Mouse (Mus musculus): ENCODE measurements around the gene Nhej1.
A peak's percentile ranks its signal among the peaks of the same experiment; 100 is the strongest.

DNA sequence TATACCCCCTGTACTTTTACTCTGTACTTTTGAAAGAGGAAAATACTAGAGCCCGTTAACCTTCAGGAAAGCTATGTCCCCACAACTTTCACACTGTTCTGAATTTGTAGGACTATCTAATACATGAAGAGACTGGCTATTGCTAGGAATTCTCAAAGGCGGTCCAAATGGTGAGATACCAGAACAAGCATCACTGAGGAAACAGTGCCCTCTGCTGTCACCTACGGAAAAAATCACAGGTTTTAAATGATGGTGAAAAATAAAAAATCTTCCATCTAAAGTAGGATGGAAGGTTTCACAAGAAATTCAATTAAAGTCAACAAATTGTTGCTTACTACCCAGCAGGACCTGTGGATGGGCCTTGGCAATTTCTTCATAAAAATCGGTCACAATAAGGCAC is 72.9 kb downstream of the Nhej1 start:
- no peak for TF ChIP-seq POLR2AphosphoS2 (IDR thresholded peaks at IDR 0.05; ENCODE audit: low read length)
- no peak for TF ChIP-seq EP300 (IDR thresholded peaks at IDR 0.05; ENCODE audit: low read depth in 1 of 2, low read length in 2 of 2)
- peak; percentile 28 to 74 (median 39) for TF ChIP-seq CTCF (IDR thresholded peaks at IDR 0.05 in 2 of 3, conservative IDR thresholded peaks at IDR 0.05 in 1 of 3; ENCODE audit: control insufficient read depth in 1 of 3, insufficient read depth in 1 of 3, low read depth in 2 of 3, low read length in 3 of 3, poor library complexity in 1 of 3, severe bottlenecking in 1 of 3)
- TF ChIP-seq USF1 (IDR thresholded peaks at IDR 0.05; ENCODE audit: low read depth, low read length), result no peak
- TF ChIP-seq RCOR1 (IDR thresholded peaks at IDR 0.05; ENCODE audit: low read depth, low read length), result no peak
- no peak for TF ChIP-seq JUND (IDR thresholded peaks at IDR 0.05; ENCODE audit: low read depth, low read length)
- peak; percentile 59 for TF ChIP-seq SMC3 (IDR thresholded peaks at IDR 0.05; ENCODE audit: low read depth, low read length)
- no peak for TF ChIP-seq ZC3H11A (IDR thresholded peaks at IDR 0.05; ENCODE audit: low read depth, low read length)
- no peak for TF ChIP-seq TBP (IDR thresholded peaks at IDR 0.05; ENCODE audit: low read depth, low read length)
- TF ChIP-seq ZMIZ1 (IDR thresholded peaks at IDR 0.05; ENCODE audit: low read depth, low read length), result no peak
- no peak for TF ChIP-seq POLR2A (IDR thresholded peaks at IDR 0.05; ENCODE audit: control insufficient read depth in 1 of 2, insufficient read depth in 1 of 2, low read depth in 1 of 2, low read length in 2 of 2, poor library complexity in 1 of 2)
- no peak for TF ChIP-seq TCF12 (IDR thresholded peaks at IDR 0.05; ENCODE audit: low read depth, low read length)
- no peak for TF ChIP-seq MYB (IDR thresholded peaks at IDR 0.05; ENCODE audit: low read depth, low read length)
- no peak for TF ChIP-seq HCFC1 (IDR thresholded peaks at IDR 0.05; ENCODE audit: low read depth, low read length)
